Mouse (Mus musculus) monocyte, adult 2 months (primary cell): ENCODE measurements around the gene Galr2.

ENCODE experiments used
- DNase-seq, 2 experiments: peaks; one replicate each; pipeline ENCODE4 v3.0.0; 2022; ENCODE audit warnings: low spot score in 2 of 2, low read depth in 1 of 2

Galr2 gene

GRCm38 (mm10) chr11:116280751-116281663, at the start of gene Galr2:
Gene Galr2, plus strand, starts transcription at chr11:116280939.
- no peak for DNase-seq

- DNase-seq: no peak
These were observed 48.3 kb upstream of the Galr2 start for GRCm38 (mm10) chr11:116232427-116232826.

GRCm38 (mm10) chr11:116234901-116235300, 45.8 kb upstream of the Galr2 start:
- DNase-seq: no peak

GRCm38 (mm10) chr11:116237742-116238395, 42.9 kb upstream of the Galr2 start, which contains the start of gene Evpl:
Gene Evpl, minus strand, starts transcription at chr11:116238077.
- no peak for DNase-seq

GRCm38 (mm10) chr11:116239797-116240196, 40.9 kb upstream of the Galr2 start:
- no peak for DNase-seq

GRCm38 (mm10) chr11:116241744-116242235, 38.9 kb upstream of the Galr2 start:
- no peak for DNase-seq

- no peak for DNase-seq
These were observed 36.2 kb upstream of the Galr2 start for GRCm38 (mm10) chr11:116244580-116244979.

GRCm38 (mm10) chr11:116245616-116246015, 35.1 kb upstream of the Galr2 start:
- no peak for DNase-seq

GRCm38 (mm10) chr11:116247502-116248222, 33.1 kb upstream of the Galr2 start:
- DNase-seq: no peak

- no peak for DNase-seq
These were observed 29.8 kb upstream of the Galr2 start for GRCm38 (mm10) chr11:116250898-116251297.

- DNase-seq: no peak
These were observed 27.6 kb upstream of the Galr2 start for GRCm38 (mm10) chr11:116253076-116253600.

GRCm38 (mm10) chr11:116254627-116255026, 26.1 kb upstream of the Galr2 start:
- DNase-seq: peak in 1 of 2 experiments; percentile 27

- no peak for DNase-seq
These were observed 25.4 kb upstream of the Galr2 start for GRCm38 (mm10) chr11:116255090-116255981.

GRCm38 (mm10) chr11:116255982-116256675, 24.6 kb upstream of the Galr2 start:
- DNase-seq: no peak

- no peak for DNase-seq
These were observed 21.3 kb upstream of the Galr2 start for GRCm38 (mm10) chr11:116259461-116259860.

GRCm38 (mm10) chr11:116260259-116260658, 20.5 kb upstream of the Galr2 start:
- no peak for DNase-seq

- no peak for DNase-seq
These were observed 15.4 kb upstream of the Galr2 start for GRCm38 (mm10) chr11:116265352-116265751.

- no peak for DNase-seq
These were observed 14.9 kb upstream of the Galr2 start for GRCm38 (mm10) chr11:116265850-116266249.

GRCm38 (mm10) chr11:116267637-116268036, 13.1 kb upstream of the Galr2 start:
- no peak for DNase-seq
